ENCODE assay signal across 9 mouse cellular contexts in the genomic region with DNA sequence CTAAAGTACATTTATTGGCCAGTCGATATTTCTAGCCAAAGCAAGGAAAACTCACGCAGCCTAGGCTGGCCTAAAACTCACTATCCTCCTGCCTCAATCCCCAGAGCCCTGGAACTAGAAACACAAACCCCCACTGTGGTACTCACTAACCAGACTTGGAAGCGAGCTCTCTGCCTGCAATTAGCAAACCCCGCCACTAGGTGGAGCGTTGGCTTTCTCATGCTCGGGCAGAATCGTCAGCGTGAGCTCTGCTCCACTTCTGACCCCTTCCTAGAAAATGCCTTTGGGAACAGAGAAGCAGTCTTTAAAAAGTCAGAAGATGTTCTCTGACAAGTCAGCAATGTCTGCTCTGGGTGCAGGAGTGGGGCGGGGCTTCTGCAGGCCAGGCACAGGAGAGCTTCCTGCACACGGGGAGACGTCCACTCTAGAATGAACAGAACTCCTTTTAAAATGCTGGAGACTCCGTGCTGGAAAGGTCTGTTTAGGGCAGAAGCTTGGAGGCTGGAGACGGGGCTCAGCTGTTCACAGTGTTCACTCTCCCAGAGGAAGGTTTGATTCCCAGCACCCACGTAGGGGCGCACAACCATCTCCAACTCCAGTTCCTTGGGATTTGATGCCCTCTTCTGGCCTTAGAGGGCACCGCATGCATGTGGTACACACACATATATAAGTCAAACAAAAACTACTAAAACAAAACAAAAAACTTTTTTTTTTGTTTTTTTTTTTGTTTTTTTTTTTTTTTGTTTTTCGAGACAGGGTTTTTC. TPM values are rescaled to one million over a fixed set of nuclear protein-coding genes. Genes with fewer than 3 reads are reported as not detected.
DNase-seq lines count a peak whose midpoint lies in the region; ATAC-seq and TF ChIP-seq lines count a peak whose summit lies in the region.
"Had no signal": no experiment of that assay in that cellular context is flagged by ENCODE, and none has a peak within 500 bp of the region (broad histone marks: within the 10 kb centered on the region; RNA-seq: fewer than 3 reads in every experiment).

No protein-coding gene starts in this region.

- TF ChIP-seq EP300 in heart, adult 2 months (IDR thresholded peaks at IDR 0.05; ENCODE audit: insufficient read depth, low read depth, low read length), result no peak

- H3K4me3 ChIP-seq in heart, adult 2 months, result no peak overlapping the region
- H3K4me3 ChIP-seq in midbrain, embryonic 10.5 days, result no peak overlapping the region
- H3K4me3 ChIP-seq: embryonic facial prominence, embryonic 13.5 days had no signal

- H3K27ac ChIP-seq in heart, adult 2 months, result no peak overlapping the region
- no peak overlapping the region for H3K27ac ChIP-seq in midbrain, embryonic 10.5 days (replicated peaks)
- H3K27ac ChIP-seq: embryonic facial prominence, embryonic 13.5 days had no signal

- no peaks in the 10 kb centered on the region for H3K36me3 ChIP-seq in heart, adult 2 months (ENCODE audit: control insufficient read depth, insufficient read depth, low read length)
- no peaks in the 10 kb centered on the region for H3K36me3 ChIP-seq in midbrain, embryonic 10.5 days
- H3K36me3 ChIP-seq: embryonic facial prominence, embryonic 13.5 days had no signal

- H3K79me2 ChIP-seq in heart, adult 2 months (replicated peaks; ENCODE audit: control insufficient read depth, insufficient read depth, low read length), result no peaks in the 10 kb centered on the region

- H3K4me1 ChIP-seq in heart, adult 2 months (ENCODE audit: control insufficient read depth, insufficient read depth, low read length), result no peaks in the 10 kb centered on the region
- H3K4me1 ChIP-seq in midbrain, embryonic 10.5 days, result peaks cover 22% of the 10 kb centered on the region

- H3K9me3 ChIP-seq in midbrain, embryonic 10.5 days (replicated peaks), result peaks cover 6% of the 10 kb centered on the region

- peak; percentile 30 to 56 for DNase-seq in heart, adult 2 months
- DNase-seq in heart, adult 9 months (ENCODE audit: low spot score in 2 of 2), result no peak
- peak; percentile 47 to 63 for DNase-seq in right cerebral cortex, postnatal 10 days (ENCODE audit: low spot score in 2 of 2)
- no peak for DNase-seq in right cerebral cortex, postnatal 36 days (ENCODE audit: low spot score in 2 of 2)
- peak; percentile 38 to 63 for DNase-seq in natural killer cell, adult 2 months (ENCODE audit: low spot score in 2 of 2)
- no peak for DNase-seq in midbrain, embryonic 10.5 days (ENCODE audit: low spot score)

- peak; percentile 76 for TF ChIP-seq CTCF in heart, adult 2 months (IDR thresholded peaks at IDR 0.05)

- ATAC-seq in common myeloid progenitor, adult 5-6 weeks (replicated peaks; ENCODE audit: low read depth, poor library complexity, severe bottlenecking), result peak; percentile 48; the same call in 1 of the 2 replicates
- no peak for ATAC-seq in erythroid progenitor cell, adult 5-6 weeks (replicated peaks; ENCODE audit: low FRiP score, poor library complexity, severe bottlenecking)

- H3K9ac ChIP-seq in heart, adult 2 months (ENCODE audit: low read depth, low read length), result no peak overlapping the region
- H3K9ac ChIP-seq: embryonic facial prominence, embryonic 13.5 days had no signal

- no peak for TF ChIP-seq POLR2A in heart, adult 2 months (IDR thresholded peaks at IDR 0.05; ENCODE audit: insufficient read depth, low read depth, low read length)

- 72% methylated on average over 17 of the region's 17 CpGs for WGBS in heart, adult 2 months
- 74% methylated on average over 17 of the region's 17 CpGs for WGBS in midbrain, embryonic 10.5 days

- H3K27me3 ChIP-seq in heart, adult 2 months (ENCODE audit: control insufficient read depth, insufficient read depth, low read length), result no peaks in the 10 kb centered on the region
- H3K27me3 ChIP-seq in midbrain, embryonic 10.5 days (ENCODE audit: low read depth, poor library complexity, severe bottlenecking), result peaks cover 23% of the 10 kb centered on the region
- H3K27me3 ChIP-seq: embryonic facial prominence, embryonic 13.5 days had no signal

- intact Hi-C loops in heart, adult 2 months (cut with DNase I), result loop anchor here (5.0 kb wide), 1 partner anchor 311 kb away; no protein-coding TSS in a partner anchor

RNA-seq across cellular contexts. Expression of a gene that starts 8.8 kb away (rescaled TPM):
- 1 to 10 TPM in 1 of 2 experiments, under 1 TPM in 1; 0.82 to 1.2 TPM for total RNA-seq in heart, adult 2 months (2021)
- 2.5 and 3.8 TPM in 2 replicates for polyA plus RNA-seq in heart, adult 2 months (2012; rRNA removed)
- 11.0 and 20.0 TPM in 2 replicates for total RNA-seq in common myeloid progenitor, adult 5-6 weeks (2017)
- 21.9 and 28.2 TPM in 2 replicates for polyA plus RNA-seq in midbrain, embryonic 10.5 days (2016; fragmentation: Nextera tagmentation; extraction: Ambion mirVana)
- total RNA-seq in erythroid progenitor cell, adult 5-6 weeks (2015; ENCODE audit: low replicate concordance), result not detected in 2 replicates
- total RNA-seq in erythroid progenitor cell, adult 5-6 weeks (2017; ENCODE audit: low replicate concordance), result 0.90 and 5.5 TPM in 2 replicates

Comparison
In these comparisons a context has a peak if more than half of its experiments do, and no peak if none do; other contexts are left out.
1. DNase-seq: peak in heart, adult 2 months (2 of 2), right cerebral cortex, postnatal 10 days (2 of 2) and natural killer cell, adult 2 months (2 of 2); none in heart, adult 9 months (0 of 2), right cerebral cortex, postnatal 36 days (0 of 2) and midbrain, embryonic 10.5 days (single experiment).